Mouse (Mus musculus) heart, adult 2 months (tissue): Measurements from ENCODE around the gene 9130023H24Rik.

Experiments
- EP300 ChIP-seq: fragments of 200-500 bp; IDR thresholded peaks from 2 replicates; pipeline ENCODE4 v1.6.1; 2011; ENCODE audit warnings: low read depth, low read length, control low read depth; ENCODE audit not compliant: insufficient read depth
- POLR2A ChIP-seq: fragments of 200-500 bp; IDR thresholded peaks from 2 replicates; pipeline ENCODE4 v1.6.1; 2011; ENCODE audit warnings: mild to moderate bottlenecking, low read depth, low read length, control low read depth; ENCODE audit not compliant: insufficient read depth

DNA sequence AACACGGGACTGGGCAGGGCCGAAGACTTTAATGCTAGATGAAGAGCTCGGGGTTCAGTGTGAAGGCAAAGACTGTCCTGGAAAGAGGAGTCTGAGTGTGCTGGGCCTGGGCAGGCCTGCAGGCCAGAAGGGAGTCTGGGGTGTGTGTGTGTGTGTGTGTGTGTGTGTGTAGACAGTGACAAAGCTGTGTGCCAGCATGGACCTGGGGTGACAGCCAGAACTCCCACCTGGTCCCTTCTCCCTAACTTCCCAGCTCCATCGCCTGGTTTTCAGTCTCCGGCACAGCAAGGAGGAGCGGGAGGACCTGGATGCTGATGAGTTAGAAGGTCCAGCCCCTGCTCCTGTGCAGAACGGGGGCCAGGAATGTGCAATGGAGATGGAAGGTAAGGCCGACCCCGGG lies 33.7 kb upstream of the 9130023H24Rik start:
- TF ChIP-seq EP300, result no peak
- no peak for TF ChIP-seq POLR2A
